Mouse (Mus musculus) ovary, adult 18-20 months (tissue): ENCODE measurements around the gene Oscp1.
"Not testable (repeated sequence)": the region's sequence is repeated elsewhere in the genome, so short reads cannot be mapped to it uniquely, and the experiment has no call there.

Source experiments
- DNase-seq: peaks from one replicate; pipeline ENCODE4 v3.0.0; 2022; ENCODE audit warnings: low spot score, mixed read lengths

Gene Oscp1

DNA sequence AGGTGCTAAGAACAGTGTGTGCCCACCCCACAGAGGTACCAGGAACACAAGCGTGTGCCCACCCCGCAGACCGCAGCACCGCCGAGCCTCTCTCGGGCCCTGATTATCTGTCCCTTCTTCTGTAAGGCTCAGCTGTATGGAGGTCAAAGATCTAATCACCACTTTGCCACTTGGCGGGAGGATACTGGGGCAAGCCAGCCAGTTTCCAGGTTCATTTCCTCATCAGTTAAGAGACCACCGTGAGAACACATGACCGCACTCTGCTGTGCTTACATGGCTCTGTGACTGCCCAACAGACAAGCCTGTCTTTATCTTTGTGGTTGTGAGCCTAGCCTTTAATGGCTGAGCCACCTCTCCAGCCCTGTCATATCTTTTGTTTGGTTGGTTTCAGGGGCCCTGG is 24.7 kb downstream of the Oscp1 start:
- DNase-seq = no peak

DNA sequence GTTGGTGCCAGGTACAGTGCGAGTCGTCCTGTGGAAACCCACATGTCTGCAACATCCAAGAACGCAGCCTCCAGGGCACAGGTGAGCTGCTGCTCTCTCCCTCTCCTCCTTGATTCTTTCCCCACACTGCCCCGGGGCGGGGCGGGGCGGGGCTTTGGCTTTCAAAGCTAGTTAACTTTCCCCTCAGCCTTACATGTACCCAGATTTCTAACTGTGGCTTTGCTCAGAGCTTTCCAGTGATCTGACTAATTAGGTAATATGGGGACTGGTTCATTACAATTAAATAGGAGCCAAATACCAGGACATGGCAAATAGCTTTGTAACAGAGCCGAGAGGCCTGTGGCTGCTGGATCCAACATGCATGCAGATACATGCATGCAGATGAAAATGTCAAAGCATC is 26.0 kb downstream of the Oscp1 start:
- no peak for DNase-seq

DNA sequence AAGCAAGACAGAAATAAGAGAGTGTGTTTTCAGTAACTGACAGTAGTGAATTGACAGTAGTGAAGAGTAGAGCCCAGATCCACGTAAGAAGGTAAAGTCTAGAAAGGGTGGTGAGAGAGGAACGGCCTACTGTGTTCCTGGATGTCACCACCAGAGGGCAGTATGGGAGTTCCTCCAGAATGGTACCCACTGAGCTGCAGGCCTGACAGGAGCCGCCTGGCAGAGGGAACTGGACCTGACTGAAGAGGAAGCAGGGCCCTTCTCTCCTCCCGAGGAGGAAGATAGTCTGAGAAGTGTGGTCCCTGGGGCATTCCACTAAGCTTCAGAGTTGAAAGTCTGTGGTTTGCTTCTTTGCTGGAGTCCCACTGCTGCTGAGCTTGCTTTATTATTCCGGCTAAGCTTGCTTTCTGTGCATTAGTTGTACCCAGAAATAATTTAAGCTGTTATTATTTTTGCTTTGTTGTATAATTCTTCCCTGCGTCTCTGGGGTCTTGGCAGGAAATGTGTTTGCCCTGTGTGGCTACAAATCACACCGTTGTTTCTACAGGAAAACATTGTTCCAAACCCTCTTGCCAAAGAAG is 27.7 kb downstream of the Oscp1 start:
- peak; percentile 57 for DNase-seq

DNA sequence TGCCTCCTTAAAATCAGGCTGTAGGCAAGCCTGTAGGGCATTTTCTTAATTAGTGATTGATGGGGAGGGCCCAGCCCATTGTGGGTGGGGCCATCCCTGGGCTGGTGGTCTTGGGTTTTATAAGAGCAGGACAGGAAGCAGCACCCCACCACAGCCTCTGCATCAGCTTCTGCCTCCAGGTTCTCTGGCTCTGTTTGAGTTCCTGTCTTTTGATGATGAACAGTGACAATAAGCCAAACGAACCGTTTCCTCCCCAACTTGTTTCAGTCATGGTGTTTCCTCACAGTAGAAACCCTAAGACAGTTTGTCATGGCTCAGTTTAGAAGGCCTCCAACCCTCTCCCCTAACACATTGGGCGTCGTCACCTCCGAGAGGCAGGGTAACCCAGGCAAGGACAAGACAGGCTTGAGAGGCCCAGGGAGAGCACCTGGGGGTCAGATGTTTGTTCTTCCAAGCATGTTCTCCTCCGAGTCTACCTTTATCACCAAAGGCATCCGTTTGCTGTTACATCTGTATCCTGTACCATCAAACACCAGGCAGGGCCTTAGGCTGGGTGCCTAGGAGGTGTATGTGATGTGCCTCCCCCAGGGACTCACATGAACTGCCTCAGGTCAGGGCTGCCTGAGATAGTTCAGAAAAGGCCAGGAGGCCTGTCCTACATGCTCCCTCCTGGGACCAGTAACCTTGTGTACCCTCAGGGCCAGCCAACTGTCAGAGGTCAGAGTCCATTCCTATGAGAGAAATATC is 31.9 kb downstream of the Oscp1 start:
- DNase-seq = no peak

DNA sequence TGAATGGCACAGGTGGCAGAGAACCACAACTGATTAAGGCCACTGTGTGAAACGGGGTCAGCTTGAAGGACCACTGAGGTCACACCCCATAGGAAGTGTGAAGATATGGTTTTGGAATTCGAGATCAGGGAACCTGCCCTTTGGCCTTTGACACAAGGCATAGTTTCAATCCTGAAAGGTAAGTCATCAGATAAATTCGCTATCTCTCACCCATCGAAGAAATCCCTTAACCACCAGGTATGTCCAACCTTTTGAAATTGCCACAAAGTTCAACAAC is 32.4 kb downstream of the Oscp1 start:
- no peak for DNase-seq

DNA sequence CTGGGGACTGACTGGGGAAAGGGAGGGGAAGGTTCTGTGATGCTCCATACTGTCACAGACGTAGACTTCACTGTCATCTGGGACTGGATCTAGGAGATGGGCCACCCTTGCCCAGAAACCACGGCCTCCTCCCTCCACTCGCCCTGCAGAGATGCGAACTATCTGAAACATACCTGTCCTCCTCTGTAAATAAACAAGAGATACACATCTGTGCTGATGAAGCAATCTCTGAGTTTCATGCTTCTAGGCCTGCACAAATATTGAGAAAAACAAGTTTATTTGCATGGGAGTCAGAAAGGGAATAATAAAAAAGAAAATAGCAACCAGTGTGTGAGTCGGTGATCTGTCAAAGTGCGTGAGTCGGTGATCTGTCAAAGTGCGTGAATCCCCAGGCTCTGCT is 33.5 kb downstream of the Oscp1 start:
- DNase-seq = no peak

DNA sequence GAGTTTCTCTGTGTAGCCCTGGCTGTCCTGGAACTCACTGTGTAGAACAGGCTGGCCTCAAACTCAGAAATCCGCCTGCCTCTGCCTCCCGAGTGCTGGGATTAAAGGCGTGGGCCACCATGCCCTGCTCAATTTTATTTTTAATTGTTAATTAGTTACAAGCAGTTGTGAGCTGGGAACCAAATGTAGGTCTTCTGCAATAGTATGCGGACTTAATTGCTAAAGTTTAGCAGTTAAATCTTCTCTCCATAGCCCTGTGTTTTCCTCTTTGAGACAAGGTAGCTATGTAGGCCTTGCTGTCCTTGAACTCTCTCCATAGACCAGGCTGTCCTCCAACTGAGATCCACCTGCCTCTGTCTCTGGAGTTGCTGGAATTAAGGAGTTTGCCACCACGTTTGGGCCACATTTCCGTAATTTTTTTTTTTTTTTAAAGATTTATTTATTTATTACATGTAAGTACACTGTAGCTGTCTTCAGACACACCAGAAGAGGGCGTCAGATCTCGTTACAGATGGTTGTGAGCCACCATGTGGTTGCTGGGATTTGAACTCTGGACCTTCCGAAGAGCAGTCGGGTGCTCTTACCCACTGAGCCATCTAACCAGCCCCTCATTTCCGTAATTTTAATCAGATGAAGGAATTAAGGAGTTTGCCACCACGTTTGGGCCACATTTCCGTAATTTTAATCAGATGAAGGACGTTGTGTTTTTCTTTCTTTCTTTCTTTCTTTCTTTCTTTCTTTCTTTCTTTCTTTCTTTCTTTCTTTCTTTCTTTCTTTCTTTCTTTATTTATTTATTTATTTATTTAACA is 37.5 kb downstream of the Oscp1 start:
- not testable (repeated sequence) for DNase-seq

DNA sequence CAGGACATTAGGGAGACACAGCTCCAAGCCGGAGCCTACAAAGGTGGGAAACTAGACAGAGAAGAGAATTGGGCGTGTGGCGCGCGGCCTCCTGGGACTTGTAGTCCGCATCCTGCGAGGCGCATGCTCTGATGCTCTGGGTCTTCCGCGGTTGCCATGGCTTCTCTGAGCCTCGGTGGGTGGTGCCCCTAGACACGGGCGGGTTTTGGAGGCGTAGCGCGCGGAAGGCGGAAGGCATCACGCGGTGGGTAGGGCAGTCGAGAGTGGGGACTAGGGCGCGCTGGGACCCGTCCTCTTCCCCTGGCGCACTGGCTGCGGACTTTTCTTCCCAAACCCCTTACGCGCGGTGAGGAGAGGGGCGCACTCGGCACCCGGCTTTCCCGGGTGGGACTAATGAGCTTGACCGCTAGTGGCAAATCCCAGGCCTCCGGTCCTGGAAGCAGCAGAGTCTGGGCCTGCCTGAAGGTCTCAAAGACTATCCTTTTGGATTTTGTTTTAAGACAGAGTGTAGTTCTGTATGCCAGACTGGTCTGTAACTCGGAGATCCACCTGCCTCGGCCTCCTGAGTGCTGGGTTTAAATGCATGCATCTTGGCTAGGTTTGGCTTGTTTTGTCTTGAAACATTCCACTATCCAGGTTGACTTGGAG is 38.2 kb downstream of the Oscp1 start, which contains the start of gene Lsm10:
Lsm10 (plus strand) TSS at position 160 of the 648 bp plus-strand sequence.
- peak; percentile 96 for DNase-seq

DNA sequence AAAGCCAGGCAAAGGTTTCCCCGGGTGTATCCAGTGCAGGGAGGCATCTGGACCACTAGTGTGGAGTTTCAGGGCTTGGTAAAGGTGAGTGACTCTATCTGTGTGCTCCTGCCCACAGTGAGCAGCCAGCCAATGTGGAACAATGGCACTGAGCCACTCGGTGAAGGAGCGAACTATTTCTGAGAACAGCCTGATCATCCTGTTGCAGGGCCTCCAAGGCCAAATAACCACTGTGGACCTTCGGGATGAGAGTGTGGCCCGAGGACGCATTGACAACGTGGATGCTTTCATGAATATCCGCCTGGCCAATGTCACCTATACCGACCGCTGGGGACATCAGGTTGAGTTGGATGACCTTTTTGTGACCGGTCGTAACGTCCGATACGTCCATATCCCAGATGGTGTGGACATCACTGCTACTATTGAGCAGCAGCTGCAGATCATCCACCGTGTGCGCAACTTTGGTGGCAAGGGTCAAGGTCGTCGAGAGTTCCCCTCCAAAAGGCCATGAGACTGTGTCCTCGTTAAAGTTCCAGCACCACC is 39.4 kb downstream of the Oscp1 start:
- no peak for DNase-seq

DNA sequence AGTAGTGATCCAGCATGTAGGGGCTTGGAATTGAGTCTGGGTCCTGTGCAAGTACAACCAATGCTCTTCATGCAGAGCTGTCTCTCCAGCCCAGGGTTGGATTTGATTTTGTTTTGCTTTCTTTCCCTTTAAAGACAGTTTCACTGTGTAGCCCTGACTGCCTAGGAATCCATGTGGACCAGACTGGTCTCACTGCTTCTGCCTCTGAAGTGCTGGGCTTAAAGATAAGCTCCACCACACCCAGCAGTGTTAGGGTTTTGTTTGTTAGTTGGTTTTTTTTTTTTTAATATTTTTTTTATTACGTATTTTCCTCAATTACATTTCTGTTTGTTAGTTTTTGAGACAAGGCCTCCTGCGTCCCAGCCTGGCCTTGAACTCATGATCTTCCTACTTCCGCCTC is 41.0 kb downstream of the Oscp1 start:
- DNase-seq = no peak

DNA sequence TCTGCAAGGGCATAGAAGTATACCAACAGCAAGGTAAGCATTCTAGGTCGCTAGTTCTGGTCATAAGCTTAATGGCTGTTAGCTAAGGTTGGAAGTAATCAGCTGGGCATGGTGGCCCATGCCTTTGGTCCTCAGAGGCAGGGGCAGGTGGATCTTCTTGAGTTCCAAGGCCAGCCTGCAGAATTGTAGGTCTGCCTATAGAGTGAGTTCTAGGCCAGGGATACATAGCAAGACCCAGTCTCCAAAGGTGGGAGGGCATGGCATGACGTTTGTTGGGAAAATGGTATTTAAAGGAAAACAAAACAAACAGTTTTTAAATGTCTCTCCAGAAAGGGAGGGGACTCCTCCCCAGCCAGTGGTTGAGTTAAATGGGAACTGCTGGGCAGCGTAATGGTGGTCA is 42.4 kb downstream of the Oscp1 start:
- no peak for DNase-seq

DNA sequence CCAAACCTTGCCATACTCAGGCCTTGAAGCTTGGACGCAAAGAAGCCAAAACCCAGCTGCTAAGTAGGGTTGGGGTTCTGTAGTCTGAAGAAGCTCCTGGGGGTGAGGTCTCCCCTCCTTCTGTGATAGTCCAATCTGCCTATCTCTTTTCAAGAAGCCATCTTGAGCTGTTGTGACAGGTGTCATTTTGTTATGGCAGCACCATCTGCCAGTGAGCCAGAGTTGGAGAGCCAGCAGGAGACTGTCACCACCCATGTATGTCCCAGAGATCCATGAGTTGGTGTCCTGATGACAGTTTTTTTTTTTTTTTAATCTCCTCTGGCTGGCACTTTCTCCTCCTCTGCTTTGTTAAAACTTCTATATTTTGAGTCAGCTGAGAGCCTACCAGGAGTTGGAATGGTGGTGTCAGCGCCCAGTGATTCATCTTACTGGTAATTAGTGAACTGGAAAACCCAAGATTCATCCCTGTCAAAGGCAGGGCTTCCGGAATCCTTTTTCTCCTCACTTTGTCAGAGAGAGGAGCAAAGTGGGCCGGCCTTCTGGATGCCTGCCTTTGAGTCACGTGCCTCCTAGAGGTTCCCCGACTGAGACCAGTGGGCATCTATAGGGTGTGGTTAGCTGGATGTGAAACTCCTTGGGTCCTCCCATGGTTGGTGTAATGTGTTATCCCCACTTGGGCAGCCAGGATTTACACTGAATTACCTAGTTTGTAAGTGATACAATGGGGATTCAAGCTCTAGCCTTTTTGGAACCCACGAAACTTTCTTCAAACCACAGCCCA is 43.9 kb downstream of the Oscp1 start:
- DNase-seq = no peak

DNA sequence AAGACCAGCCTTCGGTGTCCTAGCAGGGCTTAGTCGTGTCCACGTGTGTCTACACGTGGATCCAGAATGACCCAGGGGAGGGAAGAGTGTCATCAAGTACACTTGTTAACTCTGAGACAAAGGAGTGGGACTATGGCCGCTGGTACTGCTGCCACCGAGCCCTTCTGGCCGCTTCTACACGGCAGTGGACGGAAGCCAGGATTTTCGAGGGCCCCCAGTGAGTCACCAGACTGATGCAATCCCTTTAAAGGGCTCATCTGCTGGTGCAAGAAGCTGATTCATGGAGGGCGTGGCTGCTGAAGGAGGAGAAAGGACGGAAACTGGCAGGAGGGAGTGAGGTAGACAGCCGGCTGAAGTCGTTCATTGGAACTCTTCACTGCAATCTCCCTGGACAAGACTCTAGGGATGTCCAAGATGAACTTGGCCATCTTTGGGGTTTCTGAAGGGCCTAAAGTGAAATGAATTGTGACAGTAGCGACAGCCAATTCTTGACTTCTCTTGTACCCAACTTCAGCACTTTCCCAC is 44.8 kb downstream of the Oscp1 start:
- peak; percentile 90 for DNase-seq

DNA sequence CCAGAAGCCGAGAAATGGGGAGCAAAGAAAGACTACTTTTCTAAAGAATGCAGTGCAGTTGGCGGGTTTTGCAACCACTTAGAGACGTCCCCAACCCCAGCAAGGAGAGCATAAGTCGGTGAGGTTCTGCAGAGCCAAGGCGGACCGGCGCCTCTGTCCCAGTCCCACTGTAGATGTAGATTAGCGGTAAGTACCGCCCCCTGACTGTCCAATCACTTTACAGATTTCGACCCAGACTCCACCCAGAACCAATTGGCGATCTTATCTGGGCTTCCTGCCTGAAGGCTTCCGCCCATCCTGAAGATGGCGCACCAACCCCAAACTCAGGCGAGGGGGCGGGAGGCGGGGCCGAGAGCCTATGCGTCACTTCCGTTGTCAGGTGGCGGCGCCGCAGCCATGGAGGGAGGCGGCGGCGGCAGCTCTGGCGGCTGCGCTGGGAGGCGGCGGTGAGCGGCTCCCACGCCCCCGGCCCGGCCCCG is 45.3 kb downstream of the Oscp1 start, which contains the start of gene Stk40:
Stk40 (plus strand) TSS at position 368 of the 479 bp plus-strand sequence.
- DNase-seq = peak; percentile 93

DNA sequence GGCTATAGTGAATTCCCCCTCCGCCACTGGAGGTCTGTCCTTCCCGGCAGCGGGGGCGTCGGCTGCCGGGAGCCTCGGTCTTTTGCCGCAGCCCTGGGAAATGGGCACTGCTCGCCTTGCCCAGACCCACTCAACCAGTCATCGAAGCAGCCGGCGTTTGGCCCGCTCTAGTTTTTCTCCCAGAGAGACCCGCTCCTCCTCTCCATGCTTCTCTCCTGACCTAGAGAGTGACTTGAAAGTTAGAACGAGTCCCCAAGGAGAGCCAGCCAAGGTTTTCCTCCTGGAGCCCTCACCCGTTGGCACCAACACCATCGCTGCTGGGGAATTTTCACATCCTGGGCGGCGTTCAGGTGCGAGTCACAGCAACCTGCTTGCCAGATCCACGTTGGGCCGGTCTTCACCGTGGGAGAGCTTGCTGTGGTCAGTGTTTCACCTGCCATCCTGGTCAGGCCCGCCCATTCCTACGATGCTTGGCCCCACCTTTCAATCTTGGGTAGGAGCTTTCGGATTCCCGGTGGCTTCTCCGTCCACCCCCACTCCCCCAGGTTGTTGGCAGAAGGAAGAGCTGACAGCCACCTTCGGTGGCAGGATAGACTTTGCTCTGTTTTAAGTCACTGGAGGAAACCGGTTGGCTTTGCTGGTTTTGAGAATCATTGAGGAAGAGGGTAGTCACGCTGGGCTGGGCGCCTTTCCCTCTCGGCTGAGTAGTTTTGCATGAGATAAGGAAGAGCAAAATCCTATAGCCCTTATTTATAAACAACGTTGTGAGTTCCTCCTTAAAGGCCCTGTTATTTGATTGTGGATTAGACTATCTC is 46.1 kb downstream of the Oscp1 start:
- DNase-seq = peak; percentile 39

DNA sequence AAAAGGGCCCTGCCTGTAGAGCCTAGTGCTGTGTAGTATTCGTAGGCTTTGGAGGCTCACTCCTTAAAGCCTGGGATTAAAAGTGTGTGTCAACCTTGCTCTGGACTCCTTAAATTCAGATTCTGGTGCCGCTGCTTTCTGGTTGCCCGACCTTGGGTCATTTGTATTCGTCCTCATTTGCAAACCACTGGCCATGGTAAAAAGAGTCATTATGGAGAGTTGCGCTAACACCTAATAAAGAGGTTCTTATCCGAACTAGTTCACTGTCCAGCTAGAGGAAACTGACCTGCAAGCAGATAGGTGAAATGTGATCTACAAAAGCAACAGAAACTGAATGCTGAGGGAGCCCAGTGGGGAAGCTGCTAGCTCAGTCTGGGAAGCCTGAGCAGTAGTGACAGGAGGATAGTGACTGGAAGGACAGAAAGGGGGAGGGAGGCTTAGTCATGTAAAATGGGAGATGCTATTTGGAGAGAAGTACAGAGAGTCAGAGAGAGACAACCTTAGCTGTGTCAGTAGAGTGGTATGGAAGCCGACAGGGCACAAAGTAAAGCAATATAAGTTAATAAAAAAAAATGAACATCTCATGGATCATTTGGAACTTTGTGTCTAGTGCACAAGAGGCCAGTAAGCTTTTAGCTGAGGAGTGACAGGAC is 46.9 kb downstream of the Oscp1 start:
- DNase-seq = no peak

DNA sequence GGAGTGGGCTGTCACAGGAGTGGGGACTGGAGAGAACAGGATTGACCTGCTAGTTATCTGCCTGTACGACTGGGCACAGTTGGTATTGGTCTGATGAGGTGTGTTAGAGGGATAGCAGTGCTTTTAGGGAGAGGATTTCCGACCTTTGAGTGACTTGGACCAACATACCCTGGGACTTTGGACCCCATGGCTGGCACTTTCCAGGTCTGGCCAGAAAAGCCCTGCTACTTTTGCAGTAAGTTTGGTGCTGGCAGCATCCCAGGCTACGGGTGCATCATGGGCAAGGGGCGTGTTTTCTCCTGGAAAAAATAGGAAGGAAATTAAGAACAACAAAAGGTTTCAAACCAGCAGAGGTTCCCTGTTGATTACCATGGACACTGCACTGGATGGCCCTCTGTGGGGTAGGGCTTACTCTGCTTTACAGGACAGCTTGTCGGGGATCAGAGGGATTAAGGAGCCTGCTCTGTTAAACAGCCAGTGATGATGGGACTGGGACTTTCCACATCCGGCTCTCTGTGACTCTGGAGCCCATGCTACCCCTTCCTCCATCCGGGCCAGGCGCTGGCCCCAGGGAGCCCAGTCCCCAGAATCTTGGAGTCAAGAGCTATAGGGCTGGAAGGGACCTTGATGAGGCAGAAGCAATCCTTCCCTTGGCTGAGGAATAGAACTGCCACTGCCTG is 49.8 kb downstream of the Oscp1 start:
- DNase-seq = no peak

DNA sequence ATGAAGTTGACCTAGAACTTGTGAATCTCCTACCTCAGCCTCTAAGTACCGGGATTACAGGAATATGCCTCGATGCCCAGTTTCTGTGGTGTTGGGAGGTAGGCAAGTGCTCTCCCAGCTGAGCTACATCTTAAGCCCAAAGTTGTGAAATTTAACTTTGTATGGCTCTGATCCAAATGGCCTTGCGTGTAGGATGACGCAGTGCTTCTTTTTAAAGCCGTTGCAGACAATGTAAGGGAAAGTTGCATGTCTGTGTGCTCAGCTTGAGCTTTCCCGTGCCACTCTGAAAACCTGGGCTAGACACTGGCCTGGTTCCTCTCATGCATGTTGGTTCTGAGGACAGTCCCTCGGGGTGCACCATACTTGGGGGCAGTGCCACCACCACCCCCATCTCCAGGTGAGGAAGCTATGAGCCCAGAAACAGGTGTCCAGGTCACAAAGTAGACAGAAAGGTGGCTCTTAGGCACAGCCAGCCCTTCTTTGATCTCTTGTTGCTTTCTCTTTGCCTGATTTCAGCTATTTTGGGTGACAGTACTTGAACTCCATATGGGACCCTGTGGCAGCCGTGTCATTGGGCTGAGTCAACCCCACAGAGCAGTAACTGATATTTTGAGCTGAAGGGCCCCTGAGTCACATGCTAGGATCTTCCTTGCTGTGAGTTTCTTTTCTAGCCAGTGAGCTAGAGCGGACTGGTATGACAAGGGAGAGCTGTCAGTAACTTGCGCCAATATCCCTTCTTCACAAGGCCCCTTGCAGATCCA is 51.4 kb downstream of the Oscp1 start:
- DNase-seq = no peak
